Mouse (Mus musculus): ENCODE data around the gene Trim75.

The Trim75 gene

DNA sequence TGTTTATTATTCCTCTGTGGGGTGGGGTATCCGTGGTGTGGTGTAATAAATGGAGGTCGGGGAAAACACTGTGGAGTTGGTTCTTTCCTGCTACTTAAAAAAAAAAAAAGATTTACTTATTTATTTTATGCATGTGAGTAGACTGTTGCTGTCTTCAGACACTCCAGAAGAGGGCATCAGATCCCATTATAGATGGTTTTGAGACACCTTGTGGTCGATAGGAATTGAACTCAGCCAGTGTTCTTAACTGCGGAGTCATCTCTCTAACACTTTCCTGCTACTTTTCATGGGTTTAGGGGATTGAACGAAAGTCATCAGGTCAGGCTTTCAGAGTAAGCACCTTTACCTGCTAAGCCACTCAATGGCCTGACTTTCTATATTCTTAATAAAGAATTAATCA lies 42.8 kb downstream of the Trim75 start:
- no peak for ATAC-seq (ENCODE audit: low TSS enrichment)

DNA sequence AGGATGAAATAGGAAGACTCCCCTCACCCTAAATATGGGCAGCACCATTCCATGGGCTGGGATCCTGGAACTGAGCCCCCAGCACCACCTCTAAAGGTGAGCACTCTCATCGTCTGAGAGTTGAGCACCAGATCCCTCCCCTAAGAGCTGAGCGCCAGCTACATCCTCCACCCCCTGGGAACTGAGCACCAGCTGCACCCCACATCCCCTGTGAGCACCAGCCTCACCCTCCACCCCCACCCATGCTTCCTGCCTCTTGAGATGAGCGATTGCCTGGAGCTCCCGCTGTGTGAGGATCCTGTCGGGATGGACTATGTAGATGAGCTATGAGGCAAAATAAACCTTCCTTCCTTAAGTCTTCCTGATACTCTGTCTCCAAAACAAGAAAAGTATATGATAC lies 44.7 kb downstream of the Trim75 start:
- peak; percentile 38 for ATAC-seq (ENCODE audit: low TSS enrichment)

DNA sequence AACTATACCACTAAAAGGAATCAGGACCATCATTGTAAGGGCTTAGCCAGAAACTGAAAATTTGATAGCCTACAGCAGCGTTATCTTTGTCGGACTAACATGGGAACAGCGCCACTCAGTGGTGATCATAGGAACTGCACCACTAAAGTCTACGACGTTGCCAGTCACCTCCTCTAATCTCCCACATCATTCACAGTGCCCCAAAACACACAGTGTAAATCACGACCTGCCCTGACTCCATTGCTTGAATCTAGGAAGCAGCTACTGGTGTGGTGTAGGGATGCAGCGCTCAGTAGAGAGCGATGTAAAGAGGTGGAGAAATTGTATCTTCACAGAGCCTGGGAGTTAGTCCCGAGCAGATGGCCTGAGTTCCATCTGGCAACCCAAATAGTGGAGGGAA lies 46.1 kb downstream of the Trim75 start:
- ATAC-seq (ENCODE audit: low TSS enrichment): peak; percentile 62

DNA sequence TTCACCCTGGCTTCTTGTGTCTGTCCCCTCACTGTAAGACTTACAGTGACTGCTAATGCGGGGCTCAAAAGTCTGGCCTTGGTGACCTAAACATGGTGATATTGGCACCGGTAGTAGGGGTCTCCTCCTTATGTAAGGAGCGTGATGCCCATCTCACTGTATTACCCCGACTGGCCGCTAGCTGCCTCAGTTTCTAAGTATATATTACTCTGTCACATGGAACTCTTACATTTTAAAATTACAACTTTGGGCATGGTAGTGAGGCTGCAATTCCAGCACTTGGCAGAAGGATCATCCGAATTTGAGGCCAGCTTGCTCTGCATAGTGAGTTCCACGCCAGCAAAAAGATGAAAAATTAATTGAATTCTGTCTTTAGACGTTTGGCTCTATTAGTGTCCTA lies 46.6 kb downstream of the Trim75 start:
- peak; percentile 17 for ATAC-seq (ENCODE audit: low TSS enrichment)

DNA sequence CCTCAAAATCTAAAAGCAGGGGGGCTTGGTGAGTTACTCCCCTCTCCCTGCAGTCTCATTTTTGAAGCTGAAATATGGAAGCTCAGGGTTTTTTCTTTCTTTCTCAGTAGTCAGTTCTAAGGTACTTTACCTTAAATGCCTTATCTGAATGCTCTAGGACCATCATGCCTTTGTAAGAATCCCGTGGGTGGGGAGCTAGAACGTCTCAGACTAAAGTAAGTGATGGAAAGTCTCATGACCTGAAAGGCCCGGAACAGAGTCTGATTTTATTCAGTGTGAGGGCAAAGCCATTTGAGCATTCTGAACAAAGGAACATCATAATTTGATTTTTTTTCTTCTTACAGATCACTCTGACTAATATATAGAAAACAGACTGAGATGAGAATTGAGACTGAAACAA lies 52.6 kb downstream of the Trim75 start:
- no peak for ATAC-seq (ENCODE audit: low TSS enrichment)
